Mouse (Mus musculus) neutrophil, adult 5-6 weeks (primary cell): ENCODE measurements around the gene Col4a4. TPM values are rescaled to one million over a fixed set of nuclear protein-coding genes. Genes with fewer than 3 reads are reported as not detected.

Experiments
- ATAC-seq: fragments of 151-379, 151-347 bp; 2 replicates; pipeline ENCODE4 v1.8.0; 2017; ENCODE audit warnings: mild to moderate bottlenecking, moderate TSS enrichment; ENCODE audit not compliant: insufficient number of reproducible peaks, poor library complexity, low FRiP score, severe bottlenecking; ENCODE audit errors: extremely low read depth
- total RNA-seq: library from RNA; stranded (forward); fragments of 200-1000 nt; gene quantifications from 2 replicates; pipeline ENCODE4 v1.2.3, GENCODE M21; 2017

The Col4a4 gene
- total RNA-seq, 1 experiment from 2014 or later, result not detected

- no peak for ATAC-seq
Observed at GRCm38 (mm10) chr1:82590266-82590665, 3.6 kb upstream of the Col4a4 start.

- ATAC-seq, result no peak
Observed at GRCm38 (mm10) chr1:82585981-82586380, 668 bp downstream of the Col4a4 start.

DNA sequence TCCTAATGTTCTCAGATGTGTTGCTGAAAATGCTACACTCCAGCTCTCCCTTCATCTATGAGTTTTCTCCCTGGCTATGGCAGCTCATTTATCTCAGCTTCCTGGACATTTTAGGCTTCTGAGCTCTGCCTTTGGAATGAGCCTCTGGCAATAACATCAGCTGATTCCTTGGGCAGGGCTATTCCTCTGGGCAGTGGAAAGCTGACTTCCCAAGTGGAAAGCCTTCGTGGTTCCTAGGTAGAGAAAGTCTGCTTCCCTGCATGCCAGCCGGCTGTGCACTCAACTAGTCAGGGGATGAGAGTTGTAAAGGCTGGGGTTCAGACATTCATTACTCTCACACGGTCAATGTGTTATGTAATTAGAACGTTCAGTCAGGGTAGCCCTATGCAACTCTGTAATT is 8.3 kb downstream of the Col4a4 start:
- ATAC-seq, result no peak

DNA sequence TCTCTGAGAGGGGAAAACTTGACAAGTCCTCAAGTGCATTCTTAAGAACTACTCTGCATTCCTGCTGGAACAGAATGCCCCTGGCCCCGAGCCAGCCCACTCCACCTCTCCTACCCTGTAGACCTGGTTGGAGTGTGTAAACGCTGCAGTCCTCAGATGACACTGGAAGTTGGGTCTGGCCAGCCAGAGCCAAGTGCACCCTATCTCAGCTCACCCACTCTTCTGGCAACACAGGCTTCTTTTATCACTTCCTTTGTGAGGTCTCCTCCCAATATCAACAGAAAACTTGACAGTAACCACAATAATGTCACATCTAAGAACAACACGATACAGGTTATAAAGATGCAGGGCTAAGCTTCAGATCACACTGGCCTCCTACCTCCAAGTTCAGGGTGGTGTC is 8.7 kb downstream of the Col4a4 start:
- ATAC-seq, result no peak

DNA sequence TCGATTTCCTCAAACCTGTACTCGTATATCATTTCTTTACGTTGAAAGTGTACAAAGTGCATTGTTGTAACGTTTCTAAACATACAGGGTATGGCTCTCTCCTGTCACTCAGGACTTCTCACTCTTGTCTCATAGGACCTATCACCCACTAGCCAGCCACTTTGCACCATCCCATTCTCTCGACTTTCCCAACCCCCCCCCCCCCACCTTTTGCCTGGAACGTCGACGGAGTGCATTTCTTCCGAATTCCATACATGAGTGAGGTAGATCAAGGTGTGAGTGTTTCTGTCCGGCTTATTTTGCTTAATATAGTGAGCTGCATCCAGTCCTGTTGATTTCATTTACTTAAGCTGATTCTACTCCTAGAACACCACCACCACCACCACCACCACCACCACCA is 9.3 kb downstream of the Col4a4 start:
- no peak for ATAC-seq

DNA sequence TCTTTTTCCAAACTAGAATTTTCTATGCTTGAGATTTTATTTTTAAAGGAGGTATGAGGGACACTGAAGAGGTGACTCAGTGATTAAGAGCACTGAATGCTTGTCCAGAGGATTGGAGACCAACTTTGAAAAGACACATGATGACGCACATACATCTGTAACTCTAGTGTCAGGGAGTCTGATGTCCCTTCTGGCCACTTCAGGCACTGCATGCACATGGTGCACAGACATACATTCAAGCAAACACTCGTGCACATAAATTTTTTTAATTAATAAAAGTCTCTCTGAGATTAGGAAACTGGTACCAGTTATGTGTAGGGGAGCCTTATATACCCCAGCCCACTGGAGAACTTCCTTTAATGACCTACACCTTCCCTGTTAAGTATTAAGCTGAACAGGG is 10.5 kb downstream of the Col4a4 start:
- no peak for ATAC-seq

GRCm38 (mm10) chr1:82575681-82576080 is 11.0 kb downstream of the Col4a4 start:
- no peak for ATAC-seq

GRCm38 (mm10) chr1:82571758-82572157 is 14.9 kb downstream of the Col4a4 start:
- ATAC-seq, result no peak

DNA sequence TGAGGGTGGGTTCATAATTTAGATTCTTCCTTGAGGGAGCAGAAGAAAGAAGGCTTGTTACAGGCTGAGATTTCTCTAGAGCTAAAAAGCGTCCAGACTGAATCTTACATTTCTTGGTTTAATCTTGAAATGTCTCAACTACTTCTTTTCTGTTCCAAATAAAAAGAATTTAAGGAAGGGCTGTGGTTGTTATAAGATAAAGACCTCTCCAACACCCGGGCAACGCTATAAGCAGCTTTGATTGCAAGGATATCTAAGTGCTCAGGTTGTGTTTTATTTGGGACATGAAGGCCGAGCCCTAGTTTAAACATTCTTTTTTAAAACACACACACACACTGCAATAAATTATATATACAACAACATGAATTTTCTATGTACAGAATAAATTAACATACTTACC is 17.2 kb downstream of the Col4a4 start:
- no peak for ATAC-seq

DNA sequence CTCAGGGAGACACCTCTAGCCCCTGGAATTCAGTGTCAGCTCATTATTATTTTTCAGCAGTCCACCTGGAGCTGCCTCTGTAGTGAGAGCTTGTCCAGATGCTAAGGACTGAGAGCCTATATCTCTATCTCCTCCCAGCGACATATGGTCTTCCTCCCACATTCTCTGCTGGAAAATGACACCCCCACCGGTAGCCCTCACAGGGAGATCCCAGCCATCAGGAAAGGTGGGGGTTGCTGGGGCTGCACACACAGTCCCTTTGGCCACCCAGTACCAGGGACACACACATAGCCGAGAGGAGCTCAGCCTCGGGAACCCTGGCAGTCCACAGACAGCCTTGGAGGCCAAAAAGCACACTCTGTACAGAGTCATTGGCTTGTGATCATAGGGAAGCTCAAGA is 26.4 kb downstream of the Col4a4 start:
- ATAC-seq, result no peak

DNA sequence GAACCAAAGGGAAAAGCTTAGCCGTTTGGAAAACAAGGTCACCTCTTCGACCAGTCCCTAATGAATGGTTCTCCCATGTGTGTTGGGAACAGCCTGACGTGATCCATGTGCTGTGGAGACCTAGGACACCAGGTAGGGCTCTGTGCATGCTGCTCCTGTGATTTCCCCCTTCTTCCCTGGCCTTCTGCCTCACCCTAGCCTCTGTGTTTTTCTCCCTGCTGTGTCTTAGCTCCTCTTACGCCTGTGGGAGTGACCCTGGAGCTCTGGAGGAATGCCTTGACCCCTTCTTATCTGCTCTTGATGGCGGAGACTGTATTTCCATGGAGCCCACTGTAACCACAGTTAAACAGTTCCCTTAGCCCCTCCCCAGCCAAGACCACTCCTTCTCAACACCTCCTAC is 31.8 kb downstream of the Col4a4 start:
- ATAC-seq, result no peak

DNA sequence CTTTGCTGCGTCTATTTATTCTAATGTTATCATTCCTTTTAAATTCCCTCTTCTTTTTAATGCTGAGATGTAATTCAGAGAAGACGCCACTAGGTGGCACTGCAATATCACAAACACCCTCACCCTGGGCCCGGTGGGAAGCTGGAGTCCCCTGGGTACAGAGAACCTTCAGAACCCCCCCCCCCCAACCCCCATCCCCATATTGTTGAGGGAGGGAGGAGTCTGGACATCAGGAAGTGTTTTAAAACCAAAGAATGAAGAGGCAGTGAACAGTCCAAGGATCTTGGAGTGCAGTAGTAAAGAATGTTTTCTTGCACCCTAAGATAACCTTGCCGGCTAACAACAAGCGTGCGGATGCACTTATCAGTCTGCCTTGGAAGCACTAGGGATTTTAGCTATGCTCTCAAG is 32.2 kb downstream of the Col4a4 start:
- ATAC-seq, result no peak

DNA sequence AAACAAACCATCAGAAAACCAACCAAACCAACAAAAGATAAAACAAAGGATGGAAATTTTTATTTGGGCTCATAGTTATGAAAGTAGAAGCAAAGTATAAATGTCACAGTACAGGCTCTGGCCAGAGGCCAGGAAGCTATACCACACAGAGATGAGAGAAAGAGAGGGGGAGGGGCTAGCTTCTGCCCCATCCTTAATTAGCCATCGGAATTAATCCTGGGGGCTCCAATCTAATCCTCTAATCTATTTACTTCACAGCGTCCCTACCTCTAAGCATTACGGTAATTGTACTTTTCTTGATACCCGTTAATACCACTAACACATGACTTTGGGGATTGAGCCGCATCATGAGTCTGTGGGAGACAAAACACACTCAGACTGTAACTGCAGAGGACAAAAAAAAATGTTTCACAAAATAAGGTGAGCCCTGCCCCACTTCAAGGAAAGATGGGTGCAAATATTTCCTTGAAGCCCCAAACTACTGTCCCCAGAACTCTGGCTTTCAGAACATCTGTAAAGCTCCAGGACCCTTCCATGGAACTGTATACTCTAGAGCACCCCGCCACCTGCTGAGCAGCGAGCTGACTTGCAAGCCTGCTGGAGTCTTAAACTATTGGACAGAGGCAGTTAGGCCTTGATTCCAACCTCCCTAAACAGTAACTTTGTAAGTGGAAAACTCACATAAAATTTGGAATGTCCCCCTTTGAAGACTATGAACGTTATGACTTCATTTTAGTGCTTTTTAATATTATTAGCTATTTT is 41.3 kb downstream of the Col4a4 start:
- no peak for ATAC-seq

- no peak for ATAC-seq
Observed at GRCm38 (mm10) chr1:82544419-82545185, 42.0 kb downstream of the Col4a4 start.

GRCm38 (mm10) chr1:82543934-82544333 is 42.7 kb downstream of the Col4a4 start:
- ATAC-seq, result no peak

GRCm38 (mm10) chr1:82540056-82540455 is 46.6 kb downstream of the Col4a4 start:
- ATAC-seq, result no peak

GRCm38 (mm10) chr1:82537848-82538247 is 48.8 kb downstream of the Col4a4 start:
- ATAC-seq, result no peak

GRCm38 (mm10) chr1:82536515-82537174 is 50.0 kb downstream of the Col4a4 start:
- ATAC-seq, result no peak

- ATAC-seq, result no peak
Observed at GRCm38 (mm10) chr1:82527931-82528330, 58.7 kb downstream of the Col4a4 start.

DNA sequence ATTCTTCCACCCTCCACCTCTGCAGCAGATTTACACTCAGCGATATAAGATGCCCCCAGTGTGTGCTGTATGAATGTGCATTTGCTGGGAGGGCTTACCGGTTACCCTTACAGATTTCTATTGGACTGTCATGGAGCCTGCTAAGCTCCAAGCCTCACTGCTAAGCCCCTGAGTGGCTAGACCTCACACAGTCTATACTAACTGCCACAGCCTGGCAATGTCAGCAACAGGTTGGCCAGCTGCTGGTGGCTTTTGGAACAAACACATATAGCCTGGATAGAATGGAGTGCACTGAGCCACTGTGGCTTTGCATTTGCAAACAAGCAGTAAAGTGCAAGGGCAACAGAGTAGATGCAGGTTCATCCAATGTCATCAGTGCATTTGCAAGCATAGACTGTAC is 94.7 kb downstream of the Col4a4 start:
- no peak for ATAC-seq
